Mouse (Mus musculus) embryonic facial prominence, embryonic 10.5 days (tissue): ENCODE data around the gene Tnrc18. TPM values are rescaled to one million over a fixed set of nuclear protein-coding genes. Genes with fewer than 3 reads are reported as not detected.
A peak's percentile ranks its signal among the peaks of the same experiment; 100 is the strongest.

Source experiments
- DNase-seq: peaks from one replicate; pipeline ENCODE4 v3.0.0-alpha.2; 2017; ENCODE audit warnings: low spot score
- H3K27ac ChIP-seq: fragments of 300-500 bp; sonication (generic); replicated peaks from 2 replicates; pipeline ENCODE4 v1.5.1; 2016; ENCODE audit warnings: mild to moderate bottlenecking
- H3K27me3 ChIP-seq: fragments of 300-500 bp; sonication (generic); replicated peaks from 2 replicates; pipeline ENCODE4 v1.6.1; 2016; ENCODE audit warnings: low read depth, mild to moderate bottlenecking; ENCODE audit not compliant: poor library complexity, severe bottlenecking
- H3K36me3 ChIP-seq: fragments of 300-500 bp; sonication (generic); replicated peaks from 2 replicates; pipeline ENCODE4 v1.6.1; 2016; ENCODE audit warnings: mild to moderate bottlenecking, moderate library complexity
- H3K4me1 ChIP-seq: fragments of 300-500 bp; sonication (generic); 2 replicates; pipeline ENCODE4 v1.6.1; 2016
- H3K4me3 ChIP-seq: fragments of 300-500 bp; sonication (generic); 2 replicates; pipeline ENCODE4 v1.5.1; 2016; ENCODE audit warnings: mild to moderate bottlenecking, moderate library complexity
- H3K9me3 ChIP-seq: fragments of 300-500 bp; sonication (generic); 2 replicates; pipeline ENCODE4 v1.6.1; 2016; ENCODE audit warnings: mild to moderate bottlenecking
- WGBS: fragments of 180-500 bp; shearing (Covaris S2); methylation state at CpG from one replicate; pipeline ENCODE4 v1.1.7; 2016; 5-methylcytosine and 5-hydroxymethylcytosine counted together
- polyA plus RNA-seq: library from polyadenylated mRNA; unstranded; fragments of >200 nt; fragmentation: Nextera tagmentation; extraction: Ambion mirVana; gene quantifications from 2 replicates; pipeline ENCODE4 v1.2.1, GENCODE M21; 2016

Tnrc18 gene
- polyA plus RNA-seq, 1 experiment from 2014 or later, result 26.5 TPM

GRCm38 (mm10) chr5:142719897-142720296, 97.6 kb downstream of the Tnrc18 start:
- WGBS, result 86% methylated on average over 13 of the region's 13 CpGs
- no peaks in the 10 kb centered on the region for H3K9me3 ChIP-seq
- peaks cover 18% of the 10 kb centered on the region for H3K4me1 ChIP-seq
- DNase-seq, result no peak
- no peak overlapping the region for H3K4me3 ChIP-seq
- no peaks in the 10 kb centered on the region for H3K27me3 ChIP-seq
- H3K27ac ChIP-seq, result no peak overlapping the region
- H3K36me3 ChIP-seq, result peaks cover 35% of the 10 kb centered on the region

- peak overlapping the region; percentile 23; the same call in 1 of the 2 replicates for H3K4me3 ChIP-seq
- H3K36me3 ChIP-seq, result peaks cover 42% of the 10 kb centered on the region
- no peak for DNase-seq
- H3K9me3 ChIP-seq, result no peaks in the 10 kb centered on the region
- no peaks in the 10 kb centered on the region for H3K27me3 ChIP-seq
- no peak overlapping the region for H3K27ac ChIP-seq
- peaks cover 13% of the 10 kb centered on the region for H3K4me1 ChIP-seq
- WGBS, result 67% methylated on average over 25 of the region's 25 CpGs
These were observed 99.0 kb downstream of the Tnrc18 start for GRCm38 (mm10) chr5:142718486-142718885.

- H3K27me3 ChIP-seq, result no peaks in the 10 kb centered on the region
- H3K4me1 ChIP-seq, result peaks cover 12% of the 10 kb centered on the region
- no peaks in the 10 kb centered on the region for H3K9me3 ChIP-seq
- H3K36me3 ChIP-seq, result peaks cover 42% of the 10 kb centered on the region
- WGBS, result 21% methylated on average over 4 of the region's 4 CpGs
- no peak overlapping the region for H3K27ac ChIP-seq
- no peak overlapping the region for H3K4me3 ChIP-seq
- DNase-seq, result peak; percentile 86
These were observed 99.4 kb downstream of the Tnrc18 start for GRCm38 (mm10) chr5:142718037-142718436.

GRCm38 (mm10) chr5:142716056-142716455, 101.4 kb downstream of the Tnrc18 start:
- Histone ChIP-seq H3K27ac (no peak overlapping the region), H3K36me3 (peaks cover 43% of the 10 kb centered on the region), H3K9me3 (peaks cover 11% of the 10 kb centered on the region), H3K4me3 (no peak overlapping the region), H3K4me1 (peaks cover 7% of the 10 kb centered on the region), H3K27me3 (no peaks in the 10 kb centered on the region)
- DNase-seq, result no peak
- WGBS, result 86% methylated on average over 6 of the region's 6 CpGs

- 88% methylated on average over 9 of the region's 9 CpGs for WGBS
- peaks cover 11% of the 10 kb centered on the region for H3K9me3 ChIP-seq
- H3K36me3 ChIP-seq, result peaks cover 50% of the 10 kb centered on the region
- no peak overlapping the region for H3K4me3 ChIP-seq
- no peak for DNase-seq
- H3K4me1 ChIP-seq, result peaks cover 7% of the 10 kb centered on the region
- H3K27me3 ChIP-seq, result no peaks in the 10 kb centered on the region
- no peak overlapping the region for H3K27ac ChIP-seq
These were observed 102.4 kb downstream of the Tnrc18 start for GRCm38 (mm10) chr5:142715059-142715458.

- no peak overlapping the region for H3K4me3 ChIP-seq
- H3K4me1 ChIP-seq, result peaks cover 7% of the 10 kb centered on the region
- no peak for DNase-seq
- H3K9me3 ChIP-seq, result peaks cover 11% of the 10 kb centered on the region
- peaks cover 48% of the 10 kb centered on the region for H3K36me3 ChIP-seq
- H3K27me3 ChIP-seq, result no peaks in the 10 kb centered on the region
- WGBS, result 91% methylated on average over 10 of the region's 10 CpGs
- no peak overlapping the region for H3K27ac ChIP-seq
These were observed 103.5 kb downstream of the Tnrc18 start for GRCm38 (mm10) chr5:142713966-142714365.

- no peak overlapping the region for H3K27ac ChIP-seq
- no peaks in the 10 kb centered on the region for H3K27me3 ChIP-seq
- peaks cover 50% of the 10 kb centered on the region for H3K36me3 ChIP-seq
- DNase-seq, result no peak
- 84% methylated on average over 5 of the region's 5 CpGs for WGBS
- no peak overlapping the region for H3K4me3 ChIP-seq
- H3K9me3 ChIP-seq, result peaks cover 11% of the 10 kb centered on the region
- no peaks in the 10 kb centered on the region for H3K4me1 ChIP-seq
These were observed 105.1 kb downstream of the Tnrc18 start for GRCm38 (mm10) chr5:142712373-142712772.

GRCm38 (mm10) chr5:142709436-142709835, 108.0 kb downstream of the Tnrc18 start:
- H3K4me1 ChIP-seq, result no peaks in the 10 kb centered on the region
- no peak for DNase-seq
- H3K27ac ChIP-seq, result no peak overlapping the region
- H3K4me3 ChIP-seq, result no peak overlapping the region
- 93% methylated on average over 7 of the region's 7 CpGs for WGBS
- peaks cover 64% of the 10 kb centered on the region for H3K36me3 ChIP-seq
- no peaks in the 10 kb centered on the region for H3K27me3 ChIP-seq
- peaks cover 11% of the 10 kb centered on the region for H3K9me3 ChIP-seq

- DNase-seq, result no peak
- Histone ChIP-seq H3K36me3 (peaks cover 52% of the 10 kb centered on the region), H3K9me3 (peaks cover 11% of the 10 kb centered on the region), H3K4me3 (no peak overlapping the region), H3K27ac (no peak overlapping the region), H3K4me1 (peaks cover 9% of the 10 kb centered on the region), H3K27me3 (peaks cover 14% of the 10 kb centered on the region)
- 86% methylated on average over 5 of the region's 5 CpGs for WGBS
These were observed 109.8 kb downstream of the Tnrc18 start for GRCm38 (mm10) chr5:142707709-142708108.

- Histone ChIP-seq H3K36me3 (peaks cover 22% of the 10 kb centered on the region), H3K4me1 (peaks cover 27% of the 10 kb centered on the region), H3K4me3 (no peak overlapping the region; the same call in 1 of the 2 replicates), H3K27ac (no peak overlapping the region), H3K9me3 (no peaks in the 10 kb centered on the region), H3K27me3 (peaks cover 37% of the 10 kb centered on the region)
- 88% methylated on average over 10 of the region's 10 CpGs for WGBS
- DNase-seq, result no peak
These were observed 113.9 kb downstream of the Tnrc18 start for GRCm38 (mm10) chr5:142703569-142703968.

- H3K4me3 ChIP-seq, result peak overlapping the region; percentile 76
- peaks cover 19% of the 10 kb centered on the region for H3K36me3 ChIP-seq
- H3K9me3 ChIP-seq, result no peaks in the 10 kb centered on the region
- no peak for DNase-seq
- H3K27ac ChIP-seq, result peak overlapping the region; percentile 83
- WGBS, result 25% methylated on average over 18 of the region's 18 CpGs
- peaks cover 37% of the 10 kb centered on the region for H3K27me3 ChIP-seq
- H3K4me1 ChIP-seq, result peaks cover 27% of the 10 kb centered on the region
These were observed 114.8 kb downstream of the Tnrc18 start for GRCm38 (mm10) chr5:142702511-142703138.

- Histone ChIP-seq H3K4me3 (peak overlapping the region; percentile 76), H3K36me3 (peaks cover 16% of the 10 kb centered on the region), H3K4me1 (peaks cover 27% of the 10 kb centered on the region), H3K27ac (peak overlapping the region; percentile 83), H3K9me3 (no peaks in the 10 kb centered on the region), H3K27me3 (peaks cover 37% of the 10 kb centered on the region)
- DNase-seq, result peak; percentile 91
- WGBS, result under 1% methylated on average over 72 of the region's 72 CpGs
These were observed 115.6 kb downstream of the Tnrc18 start for GRCm38 (mm10) chr5:142701651-142702510.
